Mouse (Mus musculus) limb, embryonic 14.5 days (tissue): ENCODE results near the gene Frmpd4. TPM values are rescaled to one million over a fixed set of nuclear protein-coding genes. Genes with fewer than 3 reads are reported as not detected.
A peak's percentile ranks its signal among the peaks of the same experiment; 100 is the strongest.

Experiments used
- ATAC-seq: fragments of 200-750 bp; cut with Nextera tagmentation; 2 replicates; pipeline ENCODE4 v1.8.0; 2017; ENCODE audit warnings: low read depth, moderate number of reproducible peaks, moderate TSS enrichment; ENCODE audit not compliant: low FRiP score
- DNase-seq: peaks from one replicate; pipeline ENCODE4 v3.0.0-alpha.2; 2015; ENCODE audit warnings: low spot score
- H3K27ac ChIP-seq: fragments of 300-500 bp; sonication (generic); replicated peaks from 2 replicates; pipeline ENCODE4 v1.5.1; 2014; ENCODE audit warnings: low read depth, mild to moderate bottlenecking, low read length, moderate library complexity, mixed read lengths
- H3K27me3 ChIP-seq: fragments of 300-500 bp; sonication (generic); 2 replicates; pipeline ENCODE4 v1.6.1; 2014; ENCODE audit warnings: low read length, mixed read lengths; ENCODE audit not compliant: control insufficient read depth, insufficient read depth
- H3K36me3 ChIP-seq: fragments of 300-500 bp; sonication (generic); 2 replicates; pipeline ENCODE4 v1.6.1; 2014; ENCODE audit warnings: mild to moderate bottlenecking, low read length, moderate library complexity, mixed read lengths; ENCODE audit not compliant: control insufficient read depth, insufficient read depth
- H3K4me1 ChIP-seq: fragments of 300-500 bp; sonication (generic); 2 replicates; pipeline ENCODE4 v1.6.1; 2014; ENCODE audit warnings: antibody characterized with exemption, low read length, mixed read lengths; ENCODE audit not compliant: control insufficient read depth, insufficient read depth
- H3K4me2 ChIP-seq: fragments of 300-500 bp; sonication (generic); replicated peaks from 2 replicates; pipeline ENCODE4 v1.6.1; 2014; ENCODE audit warnings: low read depth, mild to moderate bottlenecking, low read length, moderate library complexity; ENCODE audit not compliant: severe bottlenecking
- H3K4me3 ChIP-seq: fragments of 300-500 bp; sonication (generic); replicated peaks from 2 replicates; pipeline ENCODE4 v1.5.1; 2014; ENCODE audit warnings: low read length
- H3K9ac ChIP-seq: fragments of 300-500 bp; sonication (generic); 2 replicates; pipeline ENCODE4 v1.6.1; 2014; ENCODE audit warnings: mild to moderate bottlenecking, low read depth, low read length, moderate library complexity; ENCODE audit not compliant: severe bottlenecking
- H3K9me3 ChIP-seq: fragments of 300-500 bp; sonication (generic); 2 replicates; pipeline ENCODE4 v1.6.1; 2016; ENCODE audit warnings: low read length; ENCODE audit not compliant: control insufficient read depth
- POLR2A ChIP-seq: fragments of 200-500 bp; IDR thresholded peaks from 2 replicates; pipeline ENCODE4 v1.8.0; 2012; ENCODE audit warnings: inconsistent platforms, mild to moderate bottlenecking, moderate library complexity, borderline replicate concordance; ENCODE audit not compliant: insufficient read depth, insufficient read length; ENCODE audit errors: extremely low read depth
- WGBS: fragments of 180-500 bp; shearing (Covaris S2); extraction: QIAGEN DNeasy Blood & Tissue Kit; methylation state at CpG from one replicate; pipeline ENCODE4 v1.1.7; 2014; 5-methylcytosine and 5-hydroxymethylcytosine counted together
- polyA plus RNA-seq, 2 experiments: library from polyadenylated mRNA; depleted of rRNA in 1 of 2; stranded (reverse) in 1 of 2; unstranded in 1 of 2; fragments of >200 nt; fragmentation: Nextera tagmentation in 1 of 2; extraction: Ambion mirVana in 1 of 2; gene quantifications; 2 replicates each; pipeline versions ENCODE4 v1.2.1 to v1.2.3; 2012 to 2014

Gene Frmpd4
- polyA plus RNA-seq, 2 experiments, result 0.38 to 0.41 TPM

DNA sequence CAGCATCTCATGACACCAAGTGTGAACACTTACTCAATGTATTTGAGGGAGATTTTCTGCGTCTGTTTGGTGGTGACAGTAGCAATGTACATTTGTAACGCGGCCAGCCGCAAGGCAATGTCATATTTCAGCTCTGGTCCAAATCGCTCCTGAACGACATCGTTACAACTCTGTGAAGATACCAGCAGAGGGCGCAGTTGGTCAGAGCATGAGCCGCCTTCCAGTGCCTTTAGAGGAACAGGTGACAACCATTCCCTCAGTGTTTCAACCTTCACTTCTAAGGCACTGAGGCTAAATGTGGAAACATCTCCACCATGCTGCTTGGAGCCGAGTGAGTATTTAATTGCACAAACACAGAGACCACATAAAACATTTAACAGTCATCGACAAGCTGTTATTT lies 1079.3 kb downstream of the Frmpd4 start:
- 31% methylated on average over 11 of the region's 11 CpGs for WGBS
- no peaks in the 10 kb centered on the region for H3K9me3 ChIP-seq
- H3K27me3 ChIP-seq, result no peaks in the 10 kb centered on the region
- no peak for TF ChIP-seq POLR2A
- no peaks in the 10 kb centered on the region for H3K4me1 ChIP-seq
- no peak overlapping the region for H3K9ac ChIP-seq
- peak; percentile 80 for DNase-seq
- H3K36me3 ChIP-seq, result no peaks in the 10 kb centered on the region
- H3K4me2 ChIP-seq, result no peak overlapping the region
- no peak overlapping the region for H3K27ac ChIP-seq
- no peak overlapping the region for H3K4me3 ChIP-seq
- ATAC-seq, result no peak; the same call in 1 of the 2 replicates

DNA sequence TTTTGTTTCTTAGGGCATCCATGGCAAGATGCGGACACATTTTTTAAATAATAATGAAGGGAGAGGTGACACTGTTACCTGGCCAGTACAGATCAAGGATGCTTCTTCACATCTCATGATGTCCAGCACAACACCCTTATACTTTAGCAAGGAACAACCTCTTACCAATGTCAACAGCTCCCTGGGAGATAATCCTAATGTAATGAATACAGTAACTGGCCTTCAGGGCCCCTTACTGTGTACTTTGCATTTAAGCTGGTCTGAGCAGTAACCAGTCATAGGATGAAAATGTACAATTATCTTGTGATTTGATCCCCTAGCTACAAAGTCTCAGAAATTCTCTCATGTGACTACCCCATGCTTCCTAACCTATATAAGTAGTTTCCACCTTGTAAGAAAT lies 1084.8 kb downstream of the Frmpd4 start:
- no peak for ATAC-seq
- H3K27me3 ChIP-seq, result no peaks in the 10 kb centered on the region

DNA sequence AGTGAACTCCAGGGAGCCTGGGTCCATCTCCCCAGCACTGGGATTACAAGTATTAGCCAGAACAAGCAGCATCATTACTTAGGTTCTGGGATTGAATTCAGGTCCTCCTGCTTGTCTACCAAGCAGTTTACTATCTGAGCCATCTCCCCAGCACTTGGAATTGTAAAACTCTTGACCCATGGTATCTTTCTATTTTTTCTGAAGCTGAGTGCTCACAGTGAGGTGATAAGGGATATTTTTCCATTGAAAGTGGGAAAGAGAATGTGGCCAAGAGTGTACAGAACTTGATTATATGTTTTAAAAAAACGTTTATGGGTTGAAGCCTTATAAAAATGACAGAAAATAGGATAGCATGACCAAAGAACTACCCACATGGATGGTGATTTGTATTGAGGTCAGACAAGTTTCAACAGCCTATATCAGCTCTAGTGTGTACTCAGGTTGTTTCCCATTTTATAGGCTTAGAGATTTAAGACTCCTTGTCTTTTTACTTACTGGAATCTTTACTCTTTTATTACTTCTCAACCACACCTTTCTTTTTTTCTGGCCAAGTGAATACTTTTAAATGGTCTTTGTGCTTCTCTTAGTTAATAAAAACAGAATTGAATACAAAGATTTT lies 1085.3 kb downstream of the Frmpd4 start:
- no peak for ATAC-seq
- H3K9me3 ChIP-seq, result no peaks in the 10 kb centered on the region
- no peak for DNase-seq
- 23% methylated on average over 1 of the region's 1 CpGs for WGBS
- no peak overlapping the region for H3K4me2 ChIP-seq
- no peaks in the 10 kb centered on the region for H3K36me3 ChIP-seq
- H3K27me3 ChIP-seq, result no peaks in the 10 kb centered on the region
- no peak overlapping the region for H3K9ac ChIP-seq
- H3K4me1 ChIP-seq, result no peaks in the 10 kb centered on the region
- no peak for TF ChIP-seq POLR2A
- no peak overlapping the region for H3K4me3 ChIP-seq
- H3K27ac ChIP-seq, result no peak overlapping the region

More for the DNA sequence above, 1084.8 kb downstream of the Frmpd4 start:
- TF ChIP-seq POLR2A, result no peak
- Histone ChIP-seq H3K27ac (no peak overlapping the region), H3K36me3 (no peaks in the 10 kb centered on the region), H3K4me3 (no peak overlapping the region), H3K4me2 (no peak overlapping the region), H3K9ac (no peak overlapping the region), H3K4me1 (no peaks in the 10 kb centered on the region), H3K9me3 (no peaks in the 10 kb centered on the region)
- no peak for DNase-seq
- WGBS, result 79% methylated on average over 1 of the region's 1 CpGs

DNA sequence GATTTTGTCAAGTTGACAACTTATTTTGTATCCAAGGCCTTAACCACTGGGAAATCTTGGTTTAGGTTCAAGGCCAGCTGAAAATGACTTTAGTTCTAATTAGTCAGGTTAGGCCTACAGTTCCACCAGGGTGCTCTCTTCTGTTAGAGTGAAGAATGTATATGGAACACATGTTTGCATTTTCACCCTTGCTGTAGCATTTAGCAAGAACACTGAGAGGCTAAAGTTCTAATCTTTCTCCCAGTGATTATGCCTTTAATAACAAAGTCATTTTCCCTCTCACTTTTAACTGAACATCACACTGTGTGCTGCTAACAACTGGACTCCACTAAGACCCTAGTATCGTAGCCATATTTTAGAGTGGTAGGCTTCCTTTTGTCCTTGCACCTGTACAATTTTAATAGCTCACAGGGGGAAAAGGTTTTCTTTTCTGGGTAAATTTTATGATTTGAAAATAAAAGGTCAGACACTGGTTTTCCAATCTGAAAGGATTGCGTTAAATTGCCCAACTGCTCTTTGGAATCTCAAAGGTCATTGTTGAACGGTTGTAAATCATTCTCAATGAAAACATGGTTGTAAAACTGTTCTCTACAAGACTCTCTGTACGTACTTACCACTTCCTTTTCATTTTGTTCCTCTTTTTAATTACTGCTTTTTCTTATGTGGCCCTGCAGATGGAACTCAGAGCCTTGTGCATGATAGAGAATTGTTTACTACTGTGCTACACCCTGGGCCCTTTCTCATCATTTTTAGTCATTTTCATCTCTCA lies 1093.4 kb downstream of the Frmpd4 start:
- H3K4me1 ChIP-seq, result no peaks in the 10 kb centered on the region
- 31% methylated on average over 4 of the region's 4 CpGs for WGBS
- no peak overlapping the region for H3K4me3 ChIP-seq
- no peaks in the 10 kb centered on the region for H3K27me3 ChIP-seq
- H3K4me2 ChIP-seq, result no peak overlapping the region
- TF ChIP-seq POLR2A, result no peak
- ATAC-seq, result no peak
- H3K9ac ChIP-seq, result no peak overlapping the region
- no peak overlapping the region for H3K27ac ChIP-seq
- no peak for DNase-seq
- H3K36me3 ChIP-seq, result no peaks in the 10 kb centered on the region
- H3K9me3 ChIP-seq, result no peaks in the 10 kb centered on the region

DNA sequence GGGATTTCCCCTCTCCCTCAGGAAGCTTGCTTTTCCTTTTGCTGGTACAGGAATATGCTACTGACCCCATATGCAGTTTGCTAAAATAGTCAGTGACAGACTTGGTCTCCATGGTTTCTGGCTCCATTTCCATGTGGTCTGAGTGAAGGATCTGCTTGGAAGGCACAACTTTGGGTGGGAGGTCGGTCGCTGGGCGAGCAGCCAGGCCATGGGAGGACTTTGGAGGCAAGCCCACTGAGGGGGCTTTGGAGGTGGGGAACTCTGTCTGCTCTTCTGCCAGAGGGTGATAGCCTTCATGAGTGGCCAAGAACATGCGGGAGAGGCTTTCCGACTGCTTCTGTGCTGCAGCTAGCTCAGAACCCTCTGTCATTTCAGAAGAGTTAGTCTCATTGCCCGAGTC lies 1099.4 kb downstream of the Frmpd4 start:
- TF ChIP-seq POLR2A, result no peak
- Histone ChIP-seq H3K27ac (no peak overlapping the region), H3K9ac (no peak overlapping the region), H3K4me1 (no peaks in the 10 kb centered on the region), H3K4me2 (no peak overlapping the region), H3K36me3 (no peaks in the 10 kb centered on the region), H3K4me3 (no peak overlapping the region), H3K9me3 (no peaks in the 10 kb centered on the region), H3K27me3 (no peaks in the 10 kb centered on the region)
- no peak for DNase-seq
- no peak for ATAC-seq
- 74% methylated on average over 6 of the region's 6 CpGs for WGBS
